Mouse (Mus musculus) testis, adult 2 months (tissue): Measurements from ENCODE around the gene Palld.

Source experiments
- CTCF ChIP-seq: fragments of 200-500 bp; IDR thresholded peaks from 2 replicates; pipeline ENCODE4 v1.5.1; 2012; ENCODE audit warnings: low read depth, mild to moderate bottlenecking, inconsistent platforms, low read length, moderate library complexity; ENCODE audit not compliant: control insufficient read depth, insufficient read depth, insufficient replicate concordance
- POLR2A ChIP-seq: fragments of 200-500 bp; IDR thresholded peaks from 2 replicates; pipeline ENCODE4 v1.6.1; 2012; ENCODE audit warnings: low read depth, mild to moderate bottlenecking, inconsistent platforms, low read length, moderate library complexity; ENCODE audit not compliant: control insufficient read depth

DNA sequence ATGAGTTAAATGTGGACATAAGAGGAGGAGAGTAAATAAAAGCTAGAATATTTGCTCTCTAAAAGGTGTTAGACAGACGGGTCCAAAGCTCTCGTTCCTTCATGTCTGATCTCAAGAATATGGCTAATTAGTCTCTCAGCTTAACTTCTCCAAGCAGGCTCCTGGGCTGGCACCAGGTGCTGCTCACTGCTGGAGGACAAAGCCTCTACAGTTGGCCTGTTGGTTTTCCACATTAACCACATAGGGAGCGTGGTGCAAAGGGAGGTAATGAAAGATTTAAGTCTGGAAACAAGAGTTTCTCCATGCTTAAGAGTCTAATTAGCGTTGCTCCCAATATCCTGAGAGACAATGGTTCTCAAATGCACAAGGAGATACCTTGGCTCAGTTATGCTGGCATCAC is 209.6 kb downstream of the Palld start:
- no peak for TF ChIP-seq POLR2A
- no peak for TF ChIP-seq CTCF
